Mouse (Mus musculus) stomach, postnatal 0 days (tissue): ENCODE results near the gene Gorasp1.

Source experiments
- CTCF ChIP-seq: IDR thresholded peaks from 2 replicates; pipeline ENCODE4 v1.5.1; 2016; ENCODE audit warnings: antibody characterized with exemption, low read depth, mild to moderate bottlenecking, moderate library complexity
- EP300 ChIP-seq: optimal IDR thresholded peaks from 2 replicates; pipeline ENCODE3; 2016; ENCODE audit warnings: antibody characterized with exemption

DNA sequence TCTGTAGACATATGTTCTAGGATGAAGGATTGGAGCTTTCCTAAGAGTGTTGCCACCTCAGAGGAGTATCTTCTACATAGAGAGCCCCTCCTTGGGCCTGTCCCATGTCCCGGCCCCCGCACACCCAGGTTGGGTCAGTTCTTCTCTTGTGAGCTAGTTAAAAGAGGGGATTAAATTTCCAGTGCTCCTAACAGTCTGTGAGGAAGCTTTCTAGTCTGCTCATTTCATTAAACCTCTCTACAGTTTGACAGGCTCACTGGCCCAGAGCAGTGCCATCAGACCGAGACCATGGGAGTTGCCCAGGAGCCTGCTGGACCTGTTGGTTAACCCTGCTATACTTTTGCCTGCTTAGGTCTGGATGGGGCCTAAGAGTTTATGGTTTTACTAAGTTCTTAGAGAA, 28.7 kb downstream of the Gorasp1 start:
- TF ChIP-seq EP300 = no peak
- no peak for TF ChIP-seq CTCF
